Mouse (Mus musculus) neural tube, embryonic 14.5 days (tissue): ENCODE data around the gene Kctd10. TPM values are rescaled to one million over a fixed set of nuclear protein-coding genes. Genes with fewer than 3 reads are reported as not detected.

Source experiments
- ATAC-seq: fragments of 200-750 bp; cut with Nextera tagmentation; 2 replicates; pipeline ENCODE4 v1.8.0; 2017; ENCODE audit warnings: low read depth, mild to moderate bottlenecking, moderate TSS enrichment, moderate library complexity
- H3K27ac ChIP-seq: fragments of 300-500 bp; sonication (generic); 2 replicates; pipeline ENCODE4 v1.5.1; 2014; ENCODE audit warnings: low read depth, mild to moderate bottlenecking, control low read depth, low read length, moderate library complexity, mixed read lengths
- H3K27me3 ChIP-seq: fragments of 300-500 bp; sonication (generic); 2 replicates; pipeline ENCODE4 v1.6.1; 2014; ENCODE audit warnings: low read length; ENCODE audit not compliant: control insufficient read depth, insufficient read depth
- H3K36me3 ChIP-seq: fragments of 300-500 bp; sonication (generic); 2 replicates; pipeline ENCODE4 v1.6.1; 2014; ENCODE audit warnings: low read length, mixed read lengths; ENCODE audit not compliant: control insufficient read depth, insufficient read depth
- H3K4me1 ChIP-seq: fragments of 300-500 bp; sonication (generic); 2 replicates; pipeline ENCODE4 v1.6.1; 2014; ENCODE audit warnings: low read length; ENCODE audit not compliant: control insufficient read depth, insufficient read depth
- H3K4me2 ChIP-seq: fragments of 300-500 bp; sonication (generic); 2 replicates; pipeline ENCODE4 v1.6.1; 2014; ENCODE audit warnings: mild to moderate bottlenecking, low read depth, low read length, control low read depth
- H3K4me3 ChIP-seq: fragments of 300-500 bp; sonication (generic); 2 replicates; pipeline ENCODE4 v1.5.1; 2014; ENCODE audit warnings: low read depth, low read length, control low read depth, mixed read lengths
- H3K9ac ChIP-seq: fragments of 300-500 bp; sonication (generic); replicated peaks from 2 replicates; pipeline ENCODE4 v1.6.1; 2014; ENCODE audit warnings: low read depth, mild to moderate bottlenecking, control low read depth, low read length, mixed read lengths
- H3K9me3 ChIP-seq: fragments of 300-500 bp; sonication (generic); 2 replicates; pipeline ENCODE4 v1.6.1; 2016; ENCODE audit warnings: low read length; ENCODE audit not compliant: control insufficient read depth
- WGBS: fragments of 180-500 bp; shearing (Covaris S2); extraction: QIAGEN DNeasy Blood & Tissue Kit; methylation state at CpG from one replicate; pipeline ENCODE4 v1.1.7; 2014; 5-methylcytosine and 5-hydroxymethylcytosine counted together
- polyA plus RNA-seq: library from polyadenylated mRNA; unstranded; fragments of >200 nt; fragmentation: Nextera tagmentation; extraction: Ambion mirVana; gene quantifications from 2 replicates; pipeline ENCODE4 v1.2.1, GENCODE M21; 2014

The Kctd10 gene
- 42.4 and 65.1 TPM in 2 replicates for polyA plus RNA-seq

- peak within 1 kb of the TSS; percentile 92 for H3K4me3 ChIP-seq
- peaks cover 4% of the 10 kb centered on the region for H3K36me3 ChIP-seq
- H3K27ac ChIP-seq = peak within 1 kb of the TSS; percentile 88
- peak; percentile 96 for ATAC-seq
- no peaks in the 10 kb centered on the region for H3K27me3 ChIP-seq
- peak within 1 kb of the TSS; percentile 88 for H3K9ac ChIP-seq
- no peaks in the 10 kb centered on the region for H3K9me3 ChIP-seq
- peak within 1 kb of the TSS; percentile 67 for H3K4me2 ChIP-seq
- peaks cover 25% of the 10 kb centered on the region for H3K4me1 ChIP-seq
- WGBS = under 1% methylated on average over 65 of the region's 74 CpGs
Observed at GRCm38 (mm10) chr5:114380209-114381012, at the start of gene Kctd10, which contains the start of gene Ube3b. Gene Kctd10, minus strand, starts transcription at chr5:114380508. Gene Ube3b, plus strand, starts transcription at chr5:114380607.

GRCm38 (mm10) chr5:114429781-114430180 is 49.5 kb upstream of the Kctd10 start:
- no peak overlapping the region for H3K9ac ChIP-seq

GRCm38 (mm10) chr5:114428621-114429020 is 48.3 kb upstream of the Kctd10 start:
- Histone ChIP-seq H3K27ac (no peak overlapping the region; the same call in 1 of the 2 replicates), H3K4me2 (no peak overlapping the region), H3K9ac (no peak overlapping the region), H3K36me3 (no peaks in the 10 kb centered on the region), H3K27me3 (no peaks in the 10 kb centered on the region), H3K4me1 (0 out of 2 replicates have a peak, but pooled peaks cover 10% of the 10 kb centered on the region), H3K9me3 (no peaks in the 10 kb centered on the region), H3K4me3 (no peak overlapping the region)
- peak; percentile 41; the same call in 1 of the 2 replicates for ATAC-seq
- 27% methylated on average over 18 of the region's 18 CpGs for WGBS

More at GRCm38 (mm10) chr5:114429781-114430180, 49.5 kb upstream of the Kctd10 start:
- Histone ChIP-seq H3K27ac (no peak overlapping the region), H3K9me3 (no peaks in the 10 kb centered on the region), H3K4me3 (no peak overlapping the region), H3K36me3 (no peaks in the 10 kb centered on the region), H3K4me1 (0 out of 2 replicates have a peak, but pooled peaks cover 10% of the 10 kb centered on the region), H3K27me3 (no peaks in the 10 kb centered on the region), H3K4me2 (no peak overlapping the region)
- ATAC-seq = no peak
- WGBS = 88% methylated on average over 7 of the region's 7 CpGs

GRCm38 (mm10) chr5:114426732-114427131 is 46.4 kb upstream of the Kctd10 start:
- 59% methylated on average over 6 of the region's 6 CpGs for WGBS
- H3K4me1 ChIP-seq = 0 out of 2 replicates have a peak, but pooled peaks cover 10% of the 10 kb centered on the region
- H3K4me3 ChIP-seq = no peak overlapping the region
- H3K9me3 ChIP-seq = no peaks in the 10 kb centered on the region
- H3K4me2 ChIP-seq = no peak overlapping the region
- ATAC-seq = no peak
- no peaks in the 10 kb centered on the region for H3K27me3 ChIP-seq
- H3K36me3 ChIP-seq = no peaks in the 10 kb centered on the region
- H3K9ac ChIP-seq = no peak overlapping the region
- H3K27ac ChIP-seq = no peak overlapping the region; the same call in 1 of the 2 replicates

- 58% methylated on average over 5 of the region's 5 CpGs for WGBS
- peaks cover 19% of the 10 kb centered on the region for H3K36me3 ChIP-seq
- H3K9ac ChIP-seq = no peak overlapping the region
- H3K4me1 ChIP-seq = 0 out of 2 replicates have a peak, but pooled peaks cover 3% of the 10 kb centered on the region
- H3K4me3 ChIP-seq = no peak overlapping the region
- ATAC-seq = no peak
- H3K9me3 ChIP-seq = no peaks in the 10 kb centered on the region
- H3K27me3 ChIP-seq = no peaks in the 10 kb centered on the region
- H3K27ac ChIP-seq = no peak overlapping the region
- no peak overlapping the region for H3K4me2 ChIP-seq
Observed at GRCm38 (mm10) chr5:114423961-114424360, 43.7 kb upstream of the Kctd10 start.

GRCm38 (mm10) chr5:114422591-114422990 is 42.3 kb upstream of the Kctd10 start:
- Histone ChIP-seq H3K27ac (no peak overlapping the region), H3K9ac (no peak overlapping the region), H3K27me3 (no peaks in the 10 kb centered on the region), H3K36me3 (peaks cover 30% of the 10 kb centered on the region), H3K9me3 (no peaks in the 10 kb centered on the region), H3K4me2 (no peak overlapping the region), H3K4me3 (no peak overlapping the region), H3K4me1 (no peaks in the 10 kb centered on the region)
- WGBS = 37% methylated on average over 5 of the region's 5 CpGs
- no peak for ATAC-seq

- H3K4me2 ChIP-seq = no peak overlapping the region
- peaks cover 39% of the 10 kb centered on the region for H3K36me3 ChIP-seq
- no peak overlapping the region for H3K9ac ChIP-seq
- no peak for ATAC-seq
- H3K27me3 ChIP-seq = no peaks in the 10 kb centered on the region
- H3K9me3 ChIP-seq = no peaks in the 10 kb centered on the region
- WGBS = 80% methylated on average over 11 of the region's 11 CpGs
- no peak overlapping the region for H3K27ac ChIP-seq
- no peak overlapping the region for H3K4me3 ChIP-seq
- no peaks in the 10 kb centered on the region for H3K4me1 ChIP-seq
Observed at GRCm38 (mm10) chr5:114421561-114422298, 41.4 kb upstream of the Kctd10 start.

GRCm38 (mm10) chr5:114418541-114418940 is 38.2 kb upstream of the Kctd10 start:
- Histone ChIP-seq H3K27ac (no peak overlapping the region), H3K27me3 (no peaks in the 10 kb centered on the region), H3K4me2 (no peak overlapping the region), H3K9me3 (no peaks in the 10 kb centered on the region), H3K9ac (no peak overlapping the region), H3K36me3 (peaks cover 56% of the 10 kb centered on the region), H3K4me3 (no peak overlapping the region), H3K4me1 (no peaks in the 10 kb centered on the region)
- no peak; the same call in 1 of the 2 replicates for ATAC-seq
- 87% methylated on average over 8 of the region's 8 CpGs for WGBS
